Mouse (Mus musculus): ENCODE results near the gene Fam76b.

DNA sequence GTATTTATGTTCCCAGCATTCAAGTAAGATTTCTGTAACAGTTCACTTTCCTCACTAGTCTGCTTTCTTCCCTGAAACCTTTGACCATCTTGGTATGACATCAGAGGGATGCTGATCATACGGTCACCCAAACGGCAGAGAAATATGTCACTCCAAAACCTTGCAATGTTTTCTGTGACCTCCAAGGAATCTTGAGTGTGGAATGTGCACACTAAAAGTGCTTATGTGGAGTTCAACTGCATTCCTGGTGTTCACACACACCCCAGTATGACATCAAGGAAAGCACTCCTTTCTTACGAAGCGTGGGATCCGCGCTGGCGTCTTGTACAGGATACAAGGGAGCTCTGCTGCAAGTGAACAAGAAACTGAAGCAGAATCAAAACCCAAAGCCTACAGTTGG is 20.7 kb upstream of the Fam76b start:
- TF ChIP-seq CTCF (IDR thresholded peaks at IDR 0.05 in 2 of 3, conservative IDR thresholded peaks at IDR 0.05 in 1 of 3; ENCODE audit: control insufficient read depth in 1 of 3, insufficient read depth in 1 of 3, low read depth in 2 of 3, low read length in 3 of 3, poor library complexity in 1 of 3, severe bottlenecking in 1 of 3) (no peak), ZKSCAN1 (IDR thresholded peaks at IDR 0.05; ENCODE audit: low read depth, low read length) (no peak), POLR2A (IDR thresholded peaks at IDR 0.05; ENCODE audit: control insufficient read depth in 1 of 2, insufficient read depth in 1 of 2, low read depth in 1 of 2, low read length in 2 of 2, poor library complexity in 1 of 2) (no peak), HCFC1 (IDR thresholded peaks at IDR 0.05; ENCODE audit: low read depth, low read length) (no peak)

All from MEL (cell line).